Mouse (Mus musculus): Measurements from ENCODE around the gene Cpn2. TPM values are rescaled to one million over a fixed set of nuclear protein-coding genes. Genes with fewer than 3 reads are reported as not detected.

Cpn2 gene
- polyA plus RNA-seq, 1 experiment from 2014 or later: 0.09 TPM

DNA sequence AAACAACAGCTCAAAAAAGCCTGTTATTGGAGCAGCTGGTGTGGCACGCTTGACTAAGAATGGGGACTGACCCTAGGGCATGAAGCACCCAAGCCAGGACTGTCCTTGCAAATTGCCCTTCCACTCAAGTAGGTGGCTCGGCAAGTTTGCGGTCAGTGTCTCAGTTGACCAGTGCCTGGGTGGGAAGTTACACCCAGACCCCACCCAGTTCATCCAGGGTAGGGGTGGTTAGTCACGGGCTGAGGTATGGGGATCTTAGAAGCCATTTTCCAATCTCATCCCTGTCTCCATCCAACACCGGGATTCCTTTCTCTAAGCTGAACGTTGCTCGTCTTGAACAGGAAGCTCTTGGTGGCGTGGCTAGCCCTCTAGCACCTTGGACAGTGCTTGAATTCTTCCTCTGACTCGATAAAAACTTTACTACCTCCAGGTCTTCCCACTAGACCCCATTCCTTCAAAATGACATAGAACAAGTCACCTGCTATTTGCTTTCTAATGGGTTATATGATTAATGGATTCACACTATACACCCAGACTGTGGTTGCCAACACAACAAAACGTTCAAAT is 32.5 kb upstream of the Cpn2 start:
- no peak for ATAC-seq
- Histone ChIP-seq H3K27me3 (replicated peaks; ENCODE audit: control insufficient read depth, insufficient read depth, low read length) (peaks cover 5% of the 10 kb centered on the region), H3K4me3 (ENCODE audit: low read depth, low read length) (no peak overlapping the region), H3K9me3 (ENCODE audit: control insufficient read depth) (no peaks in the 10 kb centered on the region), H3K4me1 (replicated peaks; ENCODE audit: control insufficient read depth, insufficient read depth, low read length) (no peaks in the 10 kb centered on the region), H3K9ac (ENCODE audit: low read depth, low read length) (no peak overlapping the region), H3K4me2 (replicated peaks; ENCODE audit: low read depth) (no peak overlapping the region), H3K36me3 (ENCODE audit: control insufficient read depth, insufficient read depth) (no peaks in the 10 kb centered on the region), H3K27ac (ENCODE audit: low read depth, low read length) (no peak overlapping the region)
- no peak for TF ChIP-seq CTCF (IDR thresholded peaks at IDR 0.05; ENCODE audit: low read depth)
- WGBS: 53% methylated on average over 10 of the region's 10 CpGs

DNA sequence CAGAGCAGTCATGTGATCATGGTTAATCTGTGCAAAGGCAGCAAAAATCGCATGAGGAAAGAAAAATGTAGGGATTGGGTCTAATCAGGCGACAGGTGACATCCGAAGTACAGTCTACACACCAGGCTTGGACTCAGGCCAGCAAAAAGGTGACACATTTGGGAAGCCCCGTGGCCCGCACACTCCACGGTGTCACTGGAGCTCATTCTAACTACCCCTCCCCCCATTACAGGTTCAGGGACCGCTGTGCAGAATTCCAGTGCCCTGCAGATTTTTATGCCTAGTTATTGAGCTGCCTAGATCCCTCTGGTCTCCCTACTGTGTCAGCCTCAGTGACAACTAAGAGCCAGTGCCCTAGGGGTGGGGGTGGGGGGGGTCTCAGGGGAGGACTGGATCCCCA is 30.2 kb upstream of the Cpn2 start:
- ATAC-seq: no peak
- no peaks in the 10 kb centered on the region for H3K4me1 ChIP-seq (replicated peaks; ENCODE audit: control insufficient read depth, insufficient read depth, low read length)
- WGBS: 83% methylated on average over 7 of the region's 7 CpGs
- no peak overlapping the region for H3K4me2 ChIP-seq (replicated peaks; ENCODE audit: low read depth)
- no peak overlapping the region for H3K27ac ChIP-seq (ENCODE audit: low read depth, low read length)
- no peak overlapping the region for H3K4me3 ChIP-seq (ENCODE audit: low read depth, low read length)
- no peak for TF ChIP-seq CTCF (IDR thresholded peaks at IDR 0.05; ENCODE audit: low read depth)
- H3K27me3 ChIP-seq (replicated peaks; ENCODE audit: control insufficient read depth, insufficient read depth, low read length): peaks cover 5% of the 10 kb centered on the region; the same call in 1 of the 2 replicates
- H3K9me3 ChIP-seq (ENCODE audit: control insufficient read depth): no peaks in the 10 kb centered on the region
- no peaks in the 10 kb centered on the region for H3K36me3 ChIP-seq (ENCODE audit: control insufficient read depth, insufficient read depth)
- no peak overlapping the region for H3K9ac ChIP-seq (ENCODE audit: low read depth, low read length)

DNA sequence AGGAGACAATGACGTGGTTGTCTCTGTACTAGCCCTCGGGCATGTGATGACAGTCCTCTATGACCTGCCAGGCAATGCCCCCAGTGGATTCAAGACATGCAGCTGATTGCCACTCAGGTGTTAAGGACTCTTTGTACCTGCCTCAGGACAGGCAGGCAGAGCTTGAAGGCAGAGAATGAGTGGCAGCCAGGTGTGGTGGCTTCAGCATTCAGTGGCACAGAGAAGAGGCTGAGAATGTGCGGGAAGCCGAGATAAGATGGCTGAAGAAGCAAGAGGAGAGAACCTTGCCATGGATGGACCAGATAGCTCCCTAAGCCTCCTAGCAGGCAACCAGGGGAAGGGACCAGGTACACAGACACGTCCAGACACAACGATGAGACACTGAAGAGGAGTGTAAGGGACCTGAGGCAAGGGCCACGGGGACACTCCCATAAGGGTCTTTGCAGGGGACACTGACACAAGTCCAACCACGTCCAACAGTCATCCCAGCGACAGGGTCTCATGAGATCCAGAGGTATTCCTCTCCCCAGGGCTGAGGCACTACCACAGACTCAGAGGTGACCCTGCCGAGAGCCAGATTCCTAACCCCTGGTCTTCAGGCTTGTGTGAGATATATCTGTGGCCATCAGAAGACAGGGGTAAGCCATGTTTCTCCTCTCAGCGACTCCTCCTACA is 29.4 kb upstream of the Cpn2 start:
- Histone ChIP-seq H3K9ac (ENCODE audit: low read depth, low read length) (no peak overlapping the region), H3K4me2 (replicated peaks; ENCODE audit: low read depth) (no peak overlapping the region), H3K4me1 (replicated peaks; ENCODE audit: control insufficient read depth, insufficient read depth, low read length) (no peaks in the 10 kb centered on the region), H3K27ac (ENCODE audit: low read depth, low read length) (no peak overlapping the region), H3K4me3 (ENCODE audit: low read depth, low read length) (no peak overlapping the region), H3K27me3 (replicated peaks; ENCODE audit: control insufficient read depth, insufficient read depth, low read length) (peaks cover 5% of the 10 kb centered on the region; the same call in 1 of the 2 replicates), H3K36me3 (ENCODE audit: control insufficient read depth, insufficient read depth) (no peaks in the 10 kb centered on the region), H3K9me3 (ENCODE audit: control insufficient read depth) (no peaks in the 10 kb centered on the region)
- ATAC-seq: no peak
- TF ChIP-seq CTCF (IDR thresholded peaks at IDR 0.05; ENCODE audit: low read depth): no peak
- 83% methylated on average over 11 of the region's 11 CpGs for WGBS

DNA sequence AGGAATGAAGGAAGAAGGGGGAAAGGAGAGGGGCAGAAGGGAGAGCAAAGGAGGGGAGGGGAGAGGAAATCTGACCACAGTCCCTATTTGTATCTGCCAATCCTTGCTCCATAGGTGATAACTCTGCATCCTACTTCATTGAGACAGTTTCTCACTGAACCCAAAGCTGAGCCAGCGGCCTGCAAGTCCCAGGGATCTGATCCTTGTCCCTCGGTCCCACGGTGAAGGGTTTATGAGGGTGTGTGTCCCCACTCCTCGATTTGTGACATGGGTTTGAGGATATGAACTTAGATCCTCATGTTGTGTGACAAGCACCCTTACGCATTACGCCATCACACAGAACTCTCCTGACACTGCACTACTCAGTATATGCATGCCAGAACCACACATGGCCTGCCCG is 27.8 kb upstream of the Cpn2 start:
- Histone ChIP-seq H3K9me3 (ENCODE audit: control insufficient read depth) (no peaks in the 10 kb centered on the region), H3K4me1 (replicated peaks; ENCODE audit: control insufficient read depth, insufficient read depth, low read length) (no peaks in the 10 kb centered on the region), H3K9ac (ENCODE audit: low read depth, low read length) (no peak overlapping the region), H3K4me2 (replicated peaks; ENCODE audit: low read depth) (no peak overlapping the region), H3K27me3 (replicated peaks; ENCODE audit: control insufficient read depth, insufficient read depth, low read length) (no peaks in the 10 kb centered on the region; the same call in 1 of the 2 replicates), H3K27ac (ENCODE audit: low read depth, low read length) (no peak overlapping the region), H3K4me3 (ENCODE audit: low read depth, low read length) (no peak overlapping the region), H3K36me3 (ENCODE audit: control insufficient read depth, insufficient read depth) (no peaks in the 10 kb centered on the region)
- WGBS: 92% methylated on average over 7 of the region's 7 CpGs
- no peak for TF ChIP-seq CTCF (IDR thresholded peaks at IDR 0.05; ENCODE audit: low read depth)
- ATAC-seq: no peak

DNA sequence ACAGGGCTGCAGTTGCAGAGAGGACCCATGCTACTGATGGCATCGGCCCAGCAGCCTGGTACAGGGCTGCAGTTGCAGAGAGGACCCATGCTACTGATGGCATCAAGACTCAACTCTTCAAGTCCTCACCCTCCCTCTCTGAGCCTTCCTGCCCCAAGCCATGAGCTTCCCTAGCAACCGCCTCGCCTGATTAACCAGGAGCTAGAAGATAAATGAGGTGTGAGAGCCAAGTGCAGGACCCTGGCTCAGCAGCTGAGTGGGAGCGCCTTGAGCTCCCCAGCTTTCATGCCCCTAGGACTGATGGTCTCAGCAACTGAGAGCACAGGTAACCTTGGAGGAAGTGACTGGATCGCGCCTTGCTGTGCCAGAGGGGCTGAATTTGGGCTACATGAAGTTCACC is 23.1 kb upstream of the Cpn2 start:
- no peaks in the 10 kb centered on the region for H3K36me3 ChIP-seq (ENCODE audit: control insufficient read depth, insufficient read depth)
- no peak overlapping the region for H3K27ac ChIP-seq (ENCODE audit: low read depth, low read length)
- no peaks in the 10 kb centered on the region; the same call in 1 of the 2 replicates for H3K27me3 ChIP-seq (replicated peaks; ENCODE audit: control insufficient read depth, insufficient read depth, low read length)
- no peak for TF ChIP-seq CTCF (IDR thresholded peaks at IDR 0.05; ENCODE audit: low read depth)
- H3K9me3 ChIP-seq (ENCODE audit: control insufficient read depth): no peaks in the 10 kb centered on the region
- no peak for ATAC-seq
- H3K9ac ChIP-seq (ENCODE audit: low read depth, low read length): no peak overlapping the region
- no peak overlapping the region for H3K4me2 ChIP-seq (replicated peaks; ENCODE audit: low read depth)
- no peaks in the 10 kb centered on the region for H3K4me1 ChIP-seq (replicated peaks; ENCODE audit: control insufficient read depth, insufficient read depth, low read length)
- no peak overlapping the region for H3K4me3 ChIP-seq (ENCODE audit: low read depth, low read length)
- WGBS: 75% methylated on average over 6 of the region's 6 CpGs

DNA sequence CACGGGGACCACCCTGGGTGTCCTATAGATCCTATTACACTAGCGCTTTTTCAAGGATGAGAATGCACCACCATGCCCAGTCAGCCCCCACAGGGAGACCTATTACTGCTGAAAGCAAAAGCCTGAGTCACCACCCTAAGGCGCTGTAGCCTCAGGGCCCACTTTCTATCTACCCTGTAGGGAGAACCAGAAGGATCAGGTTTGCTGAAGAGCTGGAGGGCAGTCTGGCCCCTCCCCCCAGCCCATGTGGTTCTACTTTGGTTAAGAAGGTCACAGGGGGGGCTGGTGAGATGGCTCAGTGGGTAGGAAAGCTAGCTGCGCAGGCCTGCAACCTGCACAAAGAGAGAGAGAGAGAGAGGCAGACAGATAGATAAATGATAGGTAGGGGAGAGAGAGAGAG is 18.4 kb upstream of the Cpn2 start:
- Histone ChIP-seq H3K9ac (ENCODE audit: low read depth, low read length) (no peak overlapping the region), H3K4me2 (replicated peaks; ENCODE audit: low read depth) (no peak overlapping the region), H3K4me1 (replicated peaks; ENCODE audit: control insufficient read depth, insufficient read depth, low read length) (peaks cover 3% of the 10 kb centered on the region; the same call in 1 of the 2 replicates), H3K27ac (ENCODE audit: low read depth, low read length) (no peak overlapping the region), H3K36me3 (ENCODE audit: control insufficient read depth, insufficient read depth) (no peaks in the 10 kb centered on the region), H3K27me3 (replicated peaks; ENCODE audit: control insufficient read depth, insufficient read depth, low read length) (peaks cover 16% of the 10 kb centered on the region), H3K9me3 (ENCODE audit: control insufficient read depth) (no peaks in the 10 kb centered on the region), H3K4me3 (ENCODE audit: low read depth, low read length) (no peak overlapping the region)
- WGBS: 85% methylated on average over 4 of the region's 4 CpGs
- TF ChIP-seq CTCF (IDR thresholded peaks at IDR 0.05; ENCODE audit: low read depth): no peak
- ATAC-seq: no peak

Measured in intestine, postnatal 0 days (tissue).